Mouse (Mus musculus) embryonic facial prominence, embryonic 11.5 days (tissue): ENCODE measurements around the gene Tnnt2. TPM values are rescaled to one million over a fixed set of nuclear protein-coding genes. Genes with fewer than 3 reads are reported as not detected.

Source experiments
- ATAC-seq: fragments of 200-750 bp; cut with Nextera tagmentation; replicated peaks from 2 replicates; pipeline ENCODE4 v1.8.0; 2017; ENCODE audit warnings: low read depth; ENCODE audit not compliant: insufficient number of reproducible peaks, low FRiP score, low TSS enrichment
- DNase-seq: peaks from one replicate; pipeline ENCODE4 v3.0.0-alpha.2; 2015; ENCODE audit warnings: low spot score
- H3K27ac ChIP-seq: fragments of 300-500 bp; sonication (generic); replicated peaks from 2 replicates; pipeline ENCODE4 v1.5.1; 2014; ENCODE audit warnings: mild to moderate bottlenecking, low read depth, low read length, control low read depth
- H3K27me3 ChIP-seq: fragments of 300-500 bp; sonication (generic); 2 replicates; pipeline ENCODE4 v1.6.1; 2014; ENCODE audit warnings: mild to moderate bottlenecking, low read length, moderate library complexity, mixed read lengths; ENCODE audit not compliant: control insufficient read depth, insufficient read depth
- H3K36me3 ChIP-seq: fragments of 300-500 bp; sonication (generic); replicated peaks from 2 replicates; pipeline ENCODE4 v1.6.1; 2014; ENCODE audit warnings: low read depth, mild to moderate bottlenecking, low read length, moderate library complexity, mixed read lengths; ENCODE audit not compliant: control insufficient read depth, insufficient read depth
- H3K4me1 ChIP-seq: fragments of 300-500 bp; sonication (generic); 2 replicates; pipeline ENCODE4 v1.6.1; 2014; ENCODE audit warnings: low read length, mixed read lengths; ENCODE audit not compliant: control insufficient read depth, insufficient read depth
- H3K4me2 ChIP-seq: fragments of 300-500 bp; sonication (generic); 2 replicates; pipeline ENCODE4 v1.6.1; 2014; ENCODE audit warnings: low read depth, mild to moderate bottlenecking, control low read depth, low read length, moderate library complexity
- H3K4me3 ChIP-seq: fragments of 300-500 bp; sonication (generic); 2 replicates; pipeline ENCODE4 v1.5.1; 2014; ENCODE audit warnings: low read depth, low read length, control low read depth
- H3K9ac ChIP-seq: fragments of 300-500 bp; sonication (generic); replicated peaks from 2 replicates; pipeline ENCODE4 v1.6.1; 2014; ENCODE audit warnings: mild to moderate bottlenecking, control low read depth, low read length
- H3K9me3 ChIP-seq: fragments of 300-500 bp; sonication (generic); replicated peaks from 2 replicates; pipeline ENCODE4 v1.6.1; 2016; ENCODE audit warnings: mild to moderate bottlenecking, low read length, inconsistent platforms, mixed read lengths; ENCODE audit not compliant: control insufficient read depth
- WGBS: fragments of 180-500 bp; shearing (Covaris S2); extraction: QIAGEN DNeasy Blood & Tissue Kit; methylation state at CpG from one replicate; pipeline ENCODE4 v1.1.7; 2014; 5-methylcytosine and 5-hydroxymethylcytosine counted together
- polyA plus RNA-seq: library from polyadenylated mRNA; unstranded; fragments of >200 nt; fragmentation: Nextera tagmentation; extraction: Ambion mirVana; gene quantifications from 2 replicates; pipeline ENCODE4 v1.2.1, GENCODE M21; 2014

The Tnnt2 gene
- 4.0 and 14.1 TPM in 2 replicates for polyA plus RNA-seq

GRCm38 (mm10) chr1:135835716-135836483 is at the start of gene Tnnt2:
TSS of gene Tnnt2 (plus strand) at chr1:135836354.
- Histone ChIP-seq H3K4me1 (no peaks in the 10 kb centered on the region), H3K4me2 (no peak within 1 kb of the TSS), H3K4me3 (no peak within 1 kb of the TSS), H3K9ac (no peak within 1 kb of the TSS), H3K9me3 (no peaks in the 10 kb centered on the region), H3K27ac (no peak within 1 kb of the TSS), H3K27me3 (no peaks in the 10 kb centered on the region), H3K36me3 (no peaks in the 10 kb centered on the region)
- 39% methylated on average over 8 of the region's 9 CpGs for WGBS
- no peak for ATAC-seq
- DNase-seq: no peak

- 44% methylated on average over 3 of the region's 3 CpGs for WGBS
- H3K36me3 ChIP-seq: no peaks in the 10 kb centered on the region
- no peaks in the 10 kb centered on the region for H3K4me1 ChIP-seq
- no peaks in the 10 kb centered on the region for H3K9me3 ChIP-seq
- ATAC-seq: no peak
- no peak overlapping the region for H3K9ac ChIP-seq
- H3K4me3 ChIP-seq: no peak overlapping the region
- H3K4me2 ChIP-seq: no peak overlapping the region
- H3K27ac ChIP-seq: no peak overlapping the region
- peak; percentile 91 for DNase-seq
- H3K27me3 ChIP-seq: no peaks in the 10 kb centered on the region
Observed at GRCm38 (mm10) chr1:135787799-135788198, 48.4 kb upstream of the Tnnt2 start.

- no peak overlapping the region for H3K4me3 ChIP-seq
- 42% methylated on average over 10 of the region's 10 CpGs for WGBS
- DNase-seq (no peak), ATAC-seq (no peak)
- no peaks in the 10 kb centered on the region for H3K9me3 ChIP-seq
- no peak overlapping the region for H3K9ac ChIP-seq
- no peak overlapping the region for H3K4me2 ChIP-seq
- H3K27me3 ChIP-seq: no peaks in the 10 kb centered on the region
- peaks cover 4% of the 10 kb centered on the region for H3K4me1 ChIP-seq
- no peaks in the 10 kb centered on the region for H3K36me3 ChIP-seq
- H3K27ac ChIP-seq: no peak overlapping the region
Observed at GRCm38 (mm10) chr1:135788708-135789107, 47.4 kb upstream of the Tnnt2 start.

GRCm38 (mm10) chr1:135789815-135790214 is 46.3 kb upstream of the Tnnt2 start:
- Histone ChIP-seq H3K9me3 (no peaks in the 10 kb centered on the region), H3K4me1 (peaks cover 8% of the 10 kb centered on the region), H3K4me3 (no peak overlapping the region), H3K36me3 (no peaks in the 10 kb centered on the region), H3K27ac (no peak overlapping the region), H3K9ac (no peak overlapping the region), H3K27me3 (no peaks in the 10 kb centered on the region), H3K4me2 (no peak overlapping the region)
- ATAC-seq (no peak), DNase-seq (peak; percentile 79)
- 10% methylated on average over 5 of the region's 5 CpGs for WGBS

GRCm38 (mm10) chr1:135792143-135792939 is 43.8 kb upstream of the Tnnt2 start:
- Histone ChIP-seq H3K4me1 (peaks cover 8% of the 10 kb centered on the region), H3K9ac (no peak overlapping the region)

GRCm38 (mm10) chr1:135793370-135794215 is 42.6 kb upstream of the Tnnt2 start:
- Histone ChIP-seq H3K27ac (no peak overlapping the region; the same call in 1 of the 2 replicates), H3K9me3 (no peaks in the 10 kb centered on the region), H3K4me3 (no peak overlapping the region), H3K27me3 (no peaks in the 10 kb centered on the region), H3K9ac (peak overlapping the region; percentile 41), H3K36me3 (no peaks in the 10 kb centered on the region), H3K4me1 (peaks cover 8% of the 10 kb centered on the region), H3K4me2 (peak overlapping the region; percentile 29)
- 8% methylated on average over 27 of the region's 27 CpGs for WGBS
- peak; percentile 27 for DNase-seq
- ATAC-seq: peak; percentile 25; the same call in 1 of the 2 replicates

More at GRCm38 (mm10) chr1:135792143-135792939, 43.8 kb upstream of the Tnnt2 start:
- H3K9me3 ChIP-seq: no peaks in the 10 kb centered on the region
- no peak overlapping the region for H3K27ac ChIP-seq
- no peak overlapping the region for H3K4me3 ChIP-seq
- no peaks in the 10 kb centered on the region for H3K36me3 ChIP-seq
- no peak overlapping the region for H3K4me2 ChIP-seq
- DNase-seq (no peak), ATAC-seq (no peak)
- H3K27me3 ChIP-seq: no peaks in the 10 kb centered on the region
- 58% methylated on average over 13 of the region's 13 CpGs for WGBS

GRCm38 (mm10) chr1:135794216-135795134 is 41.7 kb upstream of the Tnnt2 start:
- H3K36me3 ChIP-seq: no peaks in the 10 kb centered on the region
- no peak overlapping the region for H3K9ac ChIP-seq
- H3K4me2 ChIP-seq: 0 out of 2 replicates have a peak overlapping the region, but pooled peaks have one; percentile 8
- H3K4me3 ChIP-seq: no peak overlapping the region
- H3K27me3 ChIP-seq: no peaks in the 10 kb centered on the region
- no peak overlapping the region for H3K27ac ChIP-seq
- DNase-seq (peak; percentile 58), ATAC-seq (peak; percentile 72)
- WGBS: 35% methylated on average over 20 of the region's 20 CpGs
- H3K9me3 ChIP-seq: no peaks in the 10 kb centered on the region
- H3K4me1 ChIP-seq: peaks cover 8% of the 10 kb centered on the region
